Mouse (Mus musculus) small intestine, adult 2 months (tissue): ENCODE results near the gene Gm35315. TPM values are rescaled to one million over a fixed set of nuclear protein-coding genes. Genes with fewer than 3 reads are reported as not detected.

Source experiments
- H3K27ac ChIP-seq: fragments of 200-500 bp; 2 replicates; pipeline ENCODE4 v1.5.1; 2012; ENCODE audit warnings: low read depth, low read length, control low read depth, inconsistent platforms; ENCODE audit not compliant: insufficient read depth
- H3K27me3 ChIP-seq: fragments of 200-500 bp; 2 replicates; pipeline ENCODE4 v1.6.1; 2012; ENCODE audit warnings: mild to moderate bottlenecking, moderate library complexity, low read length, inconsistent platforms; ENCODE audit not compliant: control insufficient read depth, insufficient read depth
- H3K36me3 ChIP-seq: fragments of 200-500 bp; 2 replicates; pipeline ENCODE4 v1.6.1; 2012; ENCODE audit warnings: mild to moderate bottlenecking, low read length, control low read depth, inconsistent platforms; ENCODE audit not compliant: control insufficient read depth, insufficient read depth
- H3K4me1 ChIP-seq: fragments of 200-500 bp; 2 replicates; pipeline ENCODE4 v1.6.1; 2012; ENCODE audit warnings: low read length, inconsistent platforms, mixed read lengths; ENCODE audit not compliant: control insufficient read depth, insufficient read depth, insufficient read length
- H3K4me3 ChIP-seq: fragments of 200-500 bp; 2 replicates; pipeline ENCODE4 v1.5.1; 2012; ENCODE audit warnings: low read depth, mild to moderate bottlenecking, control low read depth, inconsistent platforms, low read length, moderate library complexity
- CTCF ChIP-seq: fragments of 200-500 bp; IDR thresholded peaks from 2 replicates; pipeline ENCODE4 v1.5.1; 2012; ENCODE audit warnings: low read depth, mild to moderate bottlenecking, control low read depth, inconsistent platforms, low read length, moderate library complexity, mixed read lengths; ENCODE audit not compliant: insufficient replicate concordance, insufficient read length; ENCODE audit errors: extremely low read depth
- POLR2A ChIP-seq: fragments of 200-500 bp; IDR thresholded peaks from 2 replicates; pipeline ENCODE4 v1.6.1; 2012; ENCODE audit warnings: low read depth, mild to moderate bottlenecking, control low read depth, inconsistent platforms, low read length, moderate library complexity
- WGBS: fragments of 180-500 bp; shearing (Covaris S2); methylation state at CpG from one replicate; pipeline ENCODE4 v1.1.7; 2018; 5-methylcytosine and 5-hydroxymethylcytosine counted together
- polyA plus RNA-seq: library from polyadenylated mRNA; depleted of rRNA; stranded (reverse); fragments of >200 nt; gene quantifications from 2 replicates; pipeline ENCODE4 v1.2.3, GENCODE M21; 2012; rRNA removed

The Gm35315 gene
- 0.05 TPM in 1 of 2 replicates, not detected in the other for polyA plus RNA-seq

- WGBS = 2% methylated on average over 25 of the region's 25 CpGs
- no peak for TF ChIP-seq CTCF
- TF ChIP-seq POLR2A = 0 out of 2 replicates have a peak, but pooled peaks have one; percentile 47
- peak within 1 kb of the TSS; percentile 47 for H3K27ac ChIP-seq
- 0 out of 2 replicates have a peak, but pooled peaks cover 1% of the 10 kb centered on the region for H3K4me1 ChIP-seq
- no peaks in the 10 kb centered on the region for H3K36me3 ChIP-seq
- H3K27me3 ChIP-seq = no peaks in the 10 kb centered on the region
- peak within 1 kb of the TSS; percentile 65 for H3K4me3 ChIP-seq
Observed at GRCm38 (mm10) chr5:110094030-110094846, at the start of gene Gm35315. Gene Gm35315 (minus strand): TSS chr5:110094420.

- WGBS = 88% methylated on average over 5 of the region's 5 CpGs
- H3K36me3 ChIP-seq = peaks cover 39% of the 10 kb centered on the region
- TF ChIP-seq CTCF (peak; percentile 49; the same call in 1 of the 2 replicates), POLR2A (no peak)
Observed at GRCm38 (mm10) chr5:110143007-110143406, 48.8 kb upstream of the Gm35315 start.

GRCm38 (mm10) chr5:110142309-110142708 is 48.1 kb upstream of the Gm35315 start:
- peaks cover 36% of the 10 kb centered on the region for H3K36me3 ChIP-seq
- no peak overlapping the region for H3K4me3 ChIP-seq
- H3K27me3 ChIP-seq = no peaks in the 10 kb centered on the region
- TF ChIP-seq CTCF = no peak
- no peak for TF ChIP-seq POLR2A
- WGBS = 79% methylated on average over 2 of the region's 2 CpGs
- no peak overlapping the region for H3K27ac ChIP-seq
- H3K4me1 ChIP-seq = no peaks in the 10 kb centered on the region

More at GRCm38 (mm10) chr5:110143007-110143406, 48.8 kb upstream of the Gm35315 start:
- Histone ChIP-seq H3K27me3 (no peaks in the 10 kb centered on the region), H3K27ac (no peak overlapping the region), H3K4me1 (no peaks in the 10 kb centered on the region), H3K4me3 (no peak overlapping the region)

- whole genome bisulfite sequencing = 89% methylated on average over 7 of the region's 7 CpGs
- TF ChIP-seq CTCF = no peak
- TF ChIP-seq POLR2A = no peak
Observed at GRCm38 (mm10) chr5:110140424-110140823, 46.2 kb upstream of the Gm35315 start.

GRCm38 (mm10) chr5:110139325-110139724 is 45.1 kb upstream of the Gm35315 start:
- Histone ChIP-seq H3K27ac (no peak overlapping the region), H3K27me3 (no peaks in the 10 kb centered on the region), H3K4me3 (no peak overlapping the region), H3K36me3 (peaks cover 14% of the 10 kb centered on the region), H3K4me1 (no peaks in the 10 kb centered on the region)
- TF ChIP-seq POLR2A = no peak
- no peak for TF ChIP-seq CTCF
- WGBS = 98% methylated on average over 3 of the region's 3 CpGs

More at GRCm38 (mm10) chr5:110140424-110140823, 46.2 kb upstream of the Gm35315 start:
- Histone ChIP-seq H3K27me3 (no peaks in the 10 kb centered on the region), H3K4me1 (no peaks in the 10 kb centered on the region), H3K27ac (no peak overlapping the region), H3K4me3 (no peak overlapping the region), H3K36me3 (peaks cover 22% of the 10 kb centered on the region)

GRCm38 (mm10) chr5:110137816-110138215 is 43.6 kb upstream of the Gm35315 start:
- TF ChIP-seq CTCF = no peak
- no peak for TF ChIP-seq POLR2A
- peaks cover 6% of the 10 kb centered on the region for H3K36me3 ChIP-seq
- H3K27ac ChIP-seq = no peak overlapping the region
- H3K4me3 ChIP-seq = no peak overlapping the region
- 96% methylated on average over 3 of the region's 3 CpGs for WGBS
- H3K4me1 ChIP-seq = no peaks in the 10 kb centered on the region
- H3K27me3 ChIP-seq = no peaks in the 10 kb centered on the region

GRCm38 (mm10) chr5:110136087-110136464 is 41.9 kb upstream of the Gm35315 start:
- Histone ChIP-seq H3K27me3 (no peaks in the 10 kb centered on the region), H3K36me3 (peaks cover 6% of the 10 kb centered on the region; the same call in 1 of the 2 replicates), H3K27ac (peak overlapping the region; percentile 2; the same call in 1 of the 2 replicates), H3K4me1 (no peaks in the 10 kb centered on the region), H3K4me3 (peak overlapping the region; percentile 77)
- TF ChIP-seq CTCF (no peak), POLR2A (no peak)
- whole genome bisulfite sequencing = 3% methylated on average over 18 of the region's 18 CpGs
